Mouse (Mus musculus): Measurements from ENCODE around the gene Bcl2. TPM values are rescaled to one million over a fixed set of nuclear protein-coding genes. Genes with fewer than 3 reads are reported as not detected.
A peak's percentile ranks its signal among the peaks of the same experiment; 100 is the strongest.

Bcl2 gene
- polyA plus RNA-seq (2015; fragmentation: Nextera tagmentation; extraction: Ambion mirVana): 6.7 and 7.2 TPM in 2 replicates

- Histone ChIP-seq H3K4me3 (peak within 1 kb of the TSS; percentile 88), H3K36me3 (no peaks in the 10 kb centered on the region), H3K27me3 (replicated peaks) (no peaks in the 10 kb centered on the region), H3K4me1 (peaks cover 41% of the 10 kb centered on the region), H3K27ac (replicated peaks) (peak within 1 kb of the TSS; percentile 89), H3K4me2 (peak within 1 kb of the TSS; percentile 97), H3K9me3 (no peaks in the 10 kb centered on the region), H3K9ac (peak within 1 kb of the TSS; percentile 95)
- WGBS: under 1% methylated on average over 82 of the region's 95 CpGs
- peak; percentile 61 for ATAC-seq (ENCODE audit: extremely low read depth, insufficient number of reproducible peaks, low FRiP score, low TSS enrichment)
These were observed at the start of gene Bcl2 for GRCm38 (mm10) chr1:106713621-106714529. Gene Bcl2 (minus strand): TSS chr1:106714274.

- 86% methylated on average over 3 of the region's 3 CpGs for WGBS
- no peak overlapping the region for H3K4me2 ChIP-seq
These were observed 46.7 kb upstream of the Bcl2 start for GRCm38 (mm10) chr1:106760750-106761149.

GRCm38 (mm10) chr1:106759572-106760435 is 45.7 kb upstream of the Bcl2 start, which contains the start of gene Kdsr:
Gene Kdsr (minus strand): TSS chr1:106759727.
- Histone ChIP-seq H3K27ac (replicated peaks) (peak within 1 kb of the TSS; percentile 89), H3K9ac (peak within 1 kb of the TSS; percentile 86), H3K27me3 (replicated peaks) (no peaks in the 10 kb centered on the region), H3K36me3 (peaks cover 15% of the 10 kb centered on the region), H3K9me3 (no peaks in the 10 kb centered on the region), H3K4me2 (peak within 1 kb of the TSS; percentile 97), H3K4me1 (peaks cover 22% of the 10 kb centered on the region), H3K4me3 (peak within 1 kb of the TSS; percentile 69)
- 3% methylated on average over 51 of the region's 51 CpGs for WGBS
- ATAC-seq (ENCODE audit: extremely low read depth, insufficient number of reproducible peaks, low FRiP score, low TSS enrichment): peak; percentile 94

More at GRCm38 (mm10) chr1:106760750-106761149, 46.7 kb upstream of the Bcl2 start:
- no peak for ATAC-seq (ENCODE audit: extremely low read depth, insufficient number of reproducible peaks, low FRiP score, low TSS enrichment)
- Histone ChIP-seq H3K4me1 (peaks cover 22% of the 10 kb centered on the region), H3K36me3 (peaks cover 20% of the 10 kb centered on the region), H3K27ac (replicated peaks) (no peak overlapping the region), H3K9me3 (no peaks in the 10 kb centered on the region), H3K4me3 (no peak overlapping the region), H3K9ac (no peak overlapping the region), H3K27me3 (replicated peaks) (no peaks in the 10 kb centered on the region)

GRCm38 (mm10) chr1:106758734-106759571 is 44.9 kb upstream of the Bcl2 start:
- 0 out of 2 replicates have a peak, but pooled peaks have one; percentile 44 for ATAC-seq (ENCODE audit: extremely low read depth, insufficient number of reproducible peaks, low FRiP score, low TSS enrichment)
- Histone ChIP-seq H3K4me1 (peaks cover 22% of the 10 kb centered on the region), H3K9me3 (no peaks in the 10 kb centered on the region), H3K36me3 (peaks cover 14% of the 10 kb centered on the region), H3K4me3 (peak overlapping the region; percentile 69), H3K27me3 (replicated peaks) (no peaks in the 10 kb centered on the region), H3K4me2 (peak overlapping the region; percentile 97), H3K27ac (replicated peaks) (peak overlapping the region; percentile 89), H3K9ac (peak overlapping the region; percentile 86)
- 2% methylated on average over 34 of the region's 34 CpGs for WGBS

GRCm38 (mm10) chr1:106756633-106757032 is 42.6 kb upstream of the Bcl2 start:
- Histone ChIP-seq H3K4me1 (peaks cover 22% of the 10 kb centered on the region), H3K9me3 (no peaks in the 10 kb centered on the region), H3K27me3 (replicated peaks) (no peaks in the 10 kb centered on the region), H3K27ac (replicated peaks) (no peak overlapping the region), H3K4me2 (no peak overlapping the region), H3K36me3 (peaks cover 22% of the 10 kb centered on the region), H3K4me3 (no peak overlapping the region), H3K9ac (no peak overlapping the region)
- WGBS: 61% methylated on average over 4 of the region's 4 CpGs
- ATAC-seq (ENCODE audit: extremely low read depth, insufficient number of reproducible peaks, low FRiP score, low TSS enrichment): no peak

GRCm38 (mm10) chr1:106752013-106752412 is 37.9 kb upstream of the Bcl2 start:
- H3K27me3 ChIP-seq (replicated peaks): no peaks in the 10 kb centered on the region
- peaks cover 9% of the 10 kb centered on the region; the same call in 1 of the 2 replicates for H3K4me1 ChIP-seq
- no peaks in the 10 kb centered on the region for H3K9me3 ChIP-seq
- H3K4me2 ChIP-seq: no peak overlapping the region
- H3K36me3 ChIP-seq: peaks cover 41% of the 10 kb centered on the region
- no peak overlapping the region for H3K27ac ChIP-seq (replicated peaks)
- H3K9ac ChIP-seq: no peak overlapping the region
- 89% methylated on average over 5 of the region's 5 CpGs for WGBS
- no peak for ATAC-seq (ENCODE audit: extremely low read depth, insufficient number of reproducible peaks, low FRiP score, low TSS enrichment)
- H3K4me3 ChIP-seq: no peak overlapping the region

GRCm38 (mm10) chr1:106750656-106751055 is 36.6 kb upstream of the Bcl2 start:
- H3K9ac ChIP-seq: no peak overlapping the region
- H3K4me2 ChIP-seq: no peak overlapping the region
- H3K27ac ChIP-seq (replicated peaks): no peak overlapping the region
- no peaks in the 10 kb centered on the region for H3K9me3 ChIP-seq
- ATAC-seq (ENCODE audit: extremely low read depth, insufficient number of reproducible peaks, low FRiP score, low TSS enrichment): no peak
- H3K36me3 ChIP-seq: peaks cover 54% of the 10 kb centered on the region
- no peak overlapping the region for H3K4me3 ChIP-seq
- no peaks in the 10 kb centered on the region for H3K27me3 ChIP-seq (replicated peaks)
- H3K4me1 ChIP-seq: 0 out of 2 replicates have a peak, but pooled peaks cover 4% of the 10 kb centered on the region
- 75% methylated on average over 1 of the region's 1 CpGs for WGBS

GRCm38 (mm10) chr1:106748555-106749315 is 34.7 kb upstream of the Bcl2 start:
- H3K27ac ChIP-seq (replicated peaks): no peak overlapping the region
- no peak for ATAC-seq (ENCODE audit: extremely low read depth, insufficient number of reproducible peaks, low FRiP score, low TSS enrichment)
- H3K4me2 ChIP-seq: no peak overlapping the region
- no peak overlapping the region for H3K4me3 ChIP-seq
- no peak overlapping the region for H3K9ac ChIP-seq
- peaks cover 56% of the 10 kb centered on the region for H3K36me3 ChIP-seq
- no peaks in the 10 kb centered on the region for H3K27me3 ChIP-seq (replicated peaks)
- 0 out of 2 replicates have a peak, but pooled peaks cover 4% of the 10 kb centered on the region for H3K4me1 ChIP-seq
- H3K9me3 ChIP-seq: no peaks in the 10 kb centered on the region
- 81% methylated on average over 6 of the region's 6 CpGs for WGBS

GRCm38 (mm10) chr1:106742980-106743379 is 28.9 kb upstream of the Bcl2 start:
- no peak overlapping the region for H3K27ac ChIP-seq (replicated peaks)
- H3K9me3 ChIP-seq: no peaks in the 10 kb centered on the region
- peaks cover 70% of the 10 kb centered on the region for H3K36me3 ChIP-seq
- ATAC-seq (ENCODE audit: extremely low read depth, insufficient number of reproducible peaks, low FRiP score, low TSS enrichment): no peak
- H3K4me3 ChIP-seq: no peak overlapping the region
- H3K27me3 ChIP-seq (replicated peaks): no peaks in the 10 kb centered on the region
- no peak overlapping the region for H3K4me2 ChIP-seq
- WGBS: 88% methylated on average over 6 of the region's 6 CpGs
- H3K4me1 ChIP-seq: no peaks in the 10 kb centered on the region
- H3K9ac ChIP-seq: no peak overlapping the region

GRCm38 (mm10) chr1:106740735-106741134 is 26.7 kb upstream of the Bcl2 start:
- Histone ChIP-seq H3K9ac (no peak overlapping the region), H3K27me3 (replicated peaks) (no peaks in the 10 kb centered on the region), H3K9me3 (no peaks in the 10 kb centered on the region), H3K4me2 (no peak overlapping the region), H3K4me1 (no peaks in the 10 kb centered on the region), H3K27ac (replicated peaks) (no peak overlapping the region), H3K4me3 (no peak overlapping the region), H3K36me3 (peaks cover 66% of the 10 kb centered on the region)
- ATAC-seq (ENCODE audit: extremely low read depth, insufficient number of reproducible peaks, low FRiP score, low TSS enrichment): no peak
- WGBS: 85% methylated on average over 4 of the region's 4 CpGs

Measured in heart, embryonic 13.5 days (tissue).